Mouse (Mus musculus) MEL (cell line): ENCODE data around the gene Hfe. TPM values are rescaled to one million over a fixed set of nuclear protein-coding genes. Genes with fewer than 3 reads are reported as not detected.
A peak's percentile ranks its signal among the peaks of the same experiment; 100 is the strongest.

Source experiments
- DNase-seq: peaks from one replicate; pipeline ENCODE4 v3.0.0; 2011; ENCODE audit warnings: low read depth, low spot score
- H3K27ac ChIP-seq: 2 replicates; pipeline ENCODE4 v1.5.1; 2012; ENCODE audit warnings: low read depth, mild to moderate bottlenecking, control low read depth, low read length, moderate library complexity; ENCODE audit not compliant: control insufficient read depth
- H3K27me3 ChIP-seq, 2 experiments: fragments of 150-350 bp in 1 of 2; sonication (generic) in 1 of 2; 2 replicates each; pipeline ENCODE4 v1.6.1; 2012; ENCODE audit warnings: low read length in 2 of 2, mild to moderate bottlenecking in 2 of 2, improper control_type of control experiment in 1 of 2, moderate library complexity in 1 of 2; ENCODE audit not compliant: insufficient read depth in 2 of 2, control insufficient read depth in 1 of 2
- H3K36me3 ChIP-seq, 2 experiments: 2 replicates each; pipeline ENCODE4 v1.6.1; 2012 to 2014; ENCODE audit warnings: low read length in 2 of 2, improper control_type of control experiment in 1 of 2, inconsistent platforms in 1 of 2, mild to moderate bottlenecking in 1 of 2; ENCODE audit not compliant: insufficient read depth in 2 of 2, control insufficient read depth in 1 of 2
- H3K4me1 ChIP-seq, 2 experiments: fragments of 150-350 bp in 1 of 2; sonication (generic) in 1 of 2; 2 replicates each; pipeline ENCODE4 v1.6.1; 2012; ENCODE audit warnings: low read length in 2 of 2, improper control_type of control experiment in 1 of 2, mild to moderate bottlenecking in 1 of 2; ENCODE audit not compliant: insufficient read depth in 2 of 2, control insufficient read depth in 1 of 2
- H3K4me3 ChIP-seq, 2 experiments: fragments of 150-350 bp in 1 of 2; sonication (generic) in 1 of 2; 2 replicates each; pipeline ENCODE4 v1.5.1; 2012; ENCODE audit warnings: low read depth in 2 of 2, low read length in 2 of 2, mild to moderate bottlenecking in 2 of 2, moderate library complexity in 2 of 2, control low read depth in 1 of 2, improper control_type of control experiment in 1 of 2; ENCODE audit not compliant: control insufficient read depth in 1 of 2, insufficient read depth in 1 of 2
- H3K79me2 ChIP-seq: 2 replicates; pipeline ENCODE4 v1.6.1; 2012; ENCODE audit warnings: mild to moderate bottlenecking, low read length, moderate library complexity; ENCODE audit not compliant: control insufficient read depth, poor library complexity, insufficient read depth
- H3K9ac ChIP-seq: 2 replicates; pipeline ENCODE4 v1.6.1; 2012; ENCODE audit warnings: low read depth, mild to moderate bottlenecking, control low read depth, low read length, moderate library complexity; ENCODE audit not compliant: control insufficient read depth, poor library complexity, severe bottlenecking
- H3K9me3 ChIP-seq: fragments of 150-350 bp; sonication (generic); replicated peaks from 2 replicates; pipeline ENCODE4 v1.6.1; 2012; ENCODE audit warnings: mild to moderate bottlenecking, low read length, improper control_type of control experiment, moderate library complexity; ENCODE audit not compliant: insufficient read depth
- CHD1 ChIP-seq: IDR thresholded peaks from 2 replicates; pipeline ENCODE4 v1.6.1; 2012; ENCODE audit warnings: low read depth, mild to moderate bottlenecking, inconsistent platforms, low read length, improper control_type of control experiment
- KAT2A ChIP-seq: conservative IDR thresholded peaks from 2 replicates; pipeline ENCODE4 v1.6.1; 2012; ENCODE audit warnings: low read depth, low read length, improper control_type of control experiment, inconsistent platforms
- MAFK ChIP-seq: IDR thresholded peaks from 2 replicates; pipeline ENCODE4 v1.6.1; 2011; ENCODE audit warnings: low read depth, mild to moderate bottlenecking, low read length, improper control_type of control experiment, borderline replicate concordance
- MAZ ChIP-seq: IDR thresholded peaks from 2 replicates; pipeline ENCODE4 v1.6.1; 2012; ENCODE audit warnings: low read depth, mild to moderate bottlenecking, inconsistent platforms, low read length, improper control_type of control experiment
- POLR2A ChIP-seq, 2 experiments: IDR thresholded peaks; 2 replicates each; pipeline ENCODE4 v1.6.1; 2011 to 2012; ENCODE audit warnings: low read length in 2 of 2, mild to moderate bottlenecking in 2 of 2, control low read depth in 1 of 2, improper control_type of control experiment in 1 of 2, low read depth in 1 of 2, moderate library complexity in 1 of 2; ENCODE audit not compliant: control insufficient read depth in 1 of 2, insufficient read depth in 1 of 2, poor library complexity in 1 of 2
- POLR2AphosphoS5 ChIP-seq: IDR thresholded peaks from 2 replicates; pipeline ENCODE4 v1.6.1; 2012; ENCODE audit warnings: low read depth, borderline replicate concordance, mild to moderate bottlenecking, inconsistent platforms, low read length, moderate library complexity, mixed read lengths
- TBP ChIP-seq: IDR thresholded peaks from 2 replicates; pipeline ENCODE4 v1.8.0; 2011; ENCODE audit warnings: low read depth, low read length, improper control_type of control experiment
- USF1 ChIP-seq: IDR thresholded peaks from 2 replicates; pipeline ENCODE4 v1.6.1; 2014; ENCODE audit warnings: low read depth, mild to moderate bottlenecking, inconsistent platforms, low read length, improper control_type of control experiment, moderate library complexity
- ZC3H11A ChIP-seq: IDR thresholded peaks from 2 replicates; pipeline ENCODE4 v1.6.1; 2012; ENCODE audit warnings: low read depth, mild to moderate bottlenecking, inconsistent platforms, low read length, improper control_type of control experiment
- ZMIZ1 ChIP-seq: IDR thresholded peaks from 2 replicates; pipeline ENCODE4 v1.6.1; 2012; ENCODE audit warnings: low read depth, mild to moderate bottlenecking, inconsistent platforms, low read length, improper control_type of control experiment, moderate library complexity
- polyA plus RNA-seq, 2 experiments: library from polyadenylated mRNA; stranded (reverse) in 1 of 2; unstranded in 1 of 2; fragments of >175 nt in 1 of 2; fragments of >200 nt in 1 of 2; gene quantifications; 2 replicates each; pipeline versions ENCODE4 v1.2.1 to v1.2.4; 2012; ENCODE audit warnings: low replicate concordance in 2 of 2, low read depth in 1 of 2; ENCODE audit not compliant: insufficient read length in 2 of 2, insufficient read depth in 1 of 2, missing spikeins in 1 of 2
- total RNA-seq: library from RNA; depleted of rRNA; stranded (reverse); fragments of 300-350 nt; gene quantifications from 2 replicates; pipeline ENCODE4 v1.2.3, GENCODE M21; 2012

Hfe gene
- total and polyA plus RNA-seq, 3 experiments, result not detected

- peak overlapping the region; percentile 72 for H3K9ac ChIP-seq
- peak overlapping the region in 1 of 2 experiments; percentile 3; a peak in 1 of 4 replicates for H3K4me3 ChIP-seq
- H3K27ac ChIP-seq, result peak overlapping the region; percentile 73
- H3K36me3 ChIP-seq, result peaks cover 0 to 56% of the 10 kb centered on the region in 2 experiments; a peak in 2 of 4 replicates
- peaks cover 0 to 17% of the 10 kb centered on the region in 2 experiments; a peak in 2 of 4 replicates for H3K4me1 ChIP-seq
- H3K9me3 ChIP-seq, result no peaks in the 10 kb centered on the region
- TF ChIP-seq USF1 (no peak), KAT2A (no peak), MAFK (no peak), POLR2A (IDR thresholded peaks at IDR 0.05; ENCODE audit: control insufficient read depth in 1 of 2, insufficient read depth in 1 of 2, low read depth in 1 of 2, low read length in 2 of 2, poor library complexity in 1 of 2) (no peak), ZMIZ1 (no peak), POLR2AphosphoS5 (no peak), CHD1 (no peak), MAZ (no peak), ZC3H11A (no peak)
- no peaks in the 10 kb centered on the region; the same call in 1 of the 2 replicates for H3K79me2 ChIP-seq
- no peaks in the 10 kb centered on the region for H3K27me3 ChIP-seq
- DNase-seq, result peak; percentile 71
These were observed 42.8 kb upstream of the Hfe start for GRCm38 (mm10) chr13:23753314-23754078.

GRCm38 (mm10) chr13:23752742-23753172 lies 42.1 kb upstream of the Hfe start:
- TF ChIP-seq TBP, result peak; percentile 63; the same call in 1 of the 2 replicates
- TF ChIP-seq USF1, result no peak
- peak; percentile 95; the same call in 1 of the 2 replicates for TF ChIP-seq POLR2AphosphoS5
- peak; percentile 70 to 100; a peak in 3 of 4 replicates for TF ChIP-seq POLR2A (IDR thresholded peaks at IDR 0.05; ENCODE audit: control insufficient read depth in 1 of 2, insufficient read depth in 1 of 2, low read depth in 1 of 2, low read length in 2 of 2, poor library complexity in 1 of 2)

More at GRCm38 (mm10) chr13:23752742-23753172, 42.1 kb upstream of the Hfe start:
- Histone ChIP-seq H3K9me3 (no peaks in the 10 kb centered on the region), H3K36me3 (peaks cover 0 to 55% of the 10 kb centered on the region in 2 experiments; a peak in 2 of 4 replicates), H3K27me3 (no peaks in the 10 kb centered on the region), H3K4me3 (peak overlapping the region; percentile 3 to 54), H3K79me2 (no peaks in the 10 kb centered on the region; the same call in 1 of the 2 replicates), H3K9ac (peak overlapping the region; percentile 72), H3K27ac (peak overlapping the region; percentile 95), H3K4me1 (peaks cover 0 to 20% of the 10 kb centered on the region in 2 experiments; a peak in 2 of 4 replicates)
- peak; percentile 77 for DNase-seq
